Mouse (Mus musculus) activated CD4-positive, CD25-positive, alpha-beta regulatory T cell, adult 4 months (primary cell): Measurements from ENCODE around the gene Nub1. TPM values are rescaled to one million over a fixed set of nuclear protein-coding genes. Genes with fewer than 3 reads are reported as not detected.
"Not testable (repeated sequence)": the region's sequence is repeated elsewhere in the genome, so short reads cannot be mapped to it uniquely, and the experiment has no call there.

Source experiments
- ATAC-seq: one replicate; pipeline ENCODE4 v1.8.0; 2017
- polyA plus RNA-seq, 2 experiments: library from polyadenylated mRNA; unstranded; fragments of 100-300 nt; shearing (Covaris generic); gene quantifications; one replicate each; pipeline ENCODE4 v1.2.1; 2017

Gene Nub1
- 10 to 100 TPM; 63.9 to 65.7 TPM for polyA plus RNA-seq

GRCm38 (mm10) chr5:24685366-24686093 is at the start of gene Nub1:
Gene Nub1, plus strand, starts transcription at chr5:24685532.
- ATAC-seq = peak; percentile 74

GRCm38 (mm10) chr5:24636987-24637386 is 48.3 kb upstream of the Nub1 start:
- no peak for ATAC-seq

GRCm38 (mm10) chr5:24638131-24638530 is 47.2 kb upstream of the Nub1 start:
- ATAC-seq = no peak

- ATAC-seq = no peak
Observed at GRCm38 (mm10) chr5:24639081-24639480, 46.3 kb upstream of the Nub1 start.

- ATAC-seq = no peak
Observed at GRCm38 (mm10) chr5:24645454-24645853, 39.9 kb upstream of the Nub1 start.

- ATAC-seq = no peak
Observed at GRCm38 (mm10) chr5:24649231-24649630, 36.1 kb upstream of the Nub1 start.

- ATAC-seq = no peak
Observed at GRCm38 (mm10) chr5:24649701-24650100, 35.6 kb upstream of the Nub1 start.

GRCm38 (mm10) chr5:24651356-24651755 is 34.0 kb upstream of the Nub1 start:
- ATAC-seq = no peak

GRCm38 (mm10) chr5:24651768-24652752 is 33.3 kb upstream of the Nub1 start:
- peak; percentile 63 for ATAC-seq

GRCm38 (mm10) chr5:24652780-24653179 is 32.6 kb upstream of the Nub1 start:
- ATAC-seq = no peak

- no peak for ATAC-seq
Observed at GRCm38 (mm10) chr5:24654491-24654890, 30.8 kb upstream of the Nub1 start.

GRCm38 (mm10) chr5:24657113-24657512 is 28.2 kb upstream of the Nub1 start:
- ATAC-seq = no peak

- no peak for ATAC-seq
Observed at GRCm38 (mm10) chr5:24659708-24660423, 25.5 kb upstream of the Nub1 start.

GRCm38 (mm10) chr5:24661457-24661856 is 23.9 kb upstream of the Nub1 start:
- no peak for ATAC-seq

GRCm38 (mm10) chr5:24674238-24674637 is 11.1 kb upstream of the Nub1 start:
- ATAC-seq = peak; percentile 88

- ATAC-seq = no peak
Observed at GRCm38 (mm10) chr5:24681436-24681835, 3.9 kb upstream of the Nub1 start.

GRCm38 (mm10) chr5:24684578-24685365 is 560 bp upstream of the Nub1 start:
- peak; percentile 15 for ATAC-seq

- ATAC-seq = peak; percentile 48
Observed at GRCm38 (mm10) chr5:24686176-24686575, 844 bp downstream of the Nub1 start.

- ATAC-seq = not testable (repeated sequence)
Observed at GRCm38 (mm10) chr5:24686671-24687420, 1.5 kb downstream of the Nub1 start.

- no peak for ATAC-seq
Observed at GRCm38 (mm10) chr5:24687696-24688095, 2.4 kb downstream of the Nub1 start.

- ATAC-seq = no peak
Observed at GRCm38 (mm10) chr5:24696704-24697103, 11.4 kb downstream of the Nub1 start.
